In the genomic region with DNA sequence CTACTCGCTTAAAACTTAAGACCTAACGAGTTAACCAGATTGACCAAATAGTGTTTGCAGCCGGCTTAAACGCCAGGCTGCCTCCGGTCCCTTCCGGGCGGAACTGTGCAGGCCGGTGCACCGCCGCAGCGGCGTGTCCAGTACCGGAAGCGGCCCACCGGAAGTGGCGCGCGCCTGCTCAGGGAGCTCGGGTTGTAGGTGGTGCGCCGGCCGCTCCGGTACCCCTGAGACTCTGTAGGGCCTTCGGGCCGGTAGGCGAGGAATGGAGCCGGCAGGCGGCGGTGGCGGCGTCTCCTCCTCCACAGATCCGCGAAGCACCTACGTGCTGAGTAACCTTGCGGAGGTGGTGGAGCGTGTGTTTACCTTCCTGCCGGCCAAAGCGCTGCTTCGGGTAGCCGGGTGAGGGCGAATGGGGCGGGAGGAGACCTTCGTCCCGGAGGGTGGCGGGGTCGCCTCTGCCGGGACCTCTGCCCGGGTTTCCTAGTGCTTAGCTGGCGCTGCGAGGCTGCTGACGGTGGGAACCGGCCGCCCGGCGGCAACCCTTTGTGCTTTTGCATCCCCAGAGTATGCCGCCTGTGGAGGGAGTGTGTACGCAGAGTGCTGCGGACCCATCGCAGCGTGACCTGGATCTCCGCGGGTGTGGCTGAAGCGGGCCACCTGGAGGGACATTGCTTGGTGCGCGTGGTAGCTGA, we compare ENCODE assay signal across 8 mouse cellular contexts. TPM values are rescaled to one million over a fixed set of nuclear protein-coding genes. Genes with fewer than 3 reads are reported as not detected.
DNase-seq lines count a peak whose midpoint lies in the region; ATAC-seq lines count a peak whose summit lies in the region.

A gene (plus strand): TSS at position 136 of the 692 bp plus-strand sequence.

- ATAC-seq in megakaryocyte-erythroid progenitor cell, adult 5-6 weeks (replicated peaks; ENCODE audit: low FRiP score, low TSS enrichment, poor library complexity, severe bottlenecking), result peak; percentile 98

- intact Hi-C loops in gastrocnemius, postnatal 14 days (cut with DNase I; ENCODE audit: low total_unique reads), result no loop called here
- intact Hi-C loops in left cerebral cortex, postnatal 14 days (cut with DNase I), result loop anchor here (5.0 kb wide), 1 partner anchor 103 kb away; no protein-coding TSS in a partner anchor

- peak; percentile 93 for DNase-seq in adrenal gland, adult 2 months
- peak; percentile 91 for DNase-seq in embryo, embryonic 10.5 days (ENCODE audit: low spot score)
- DNase-seq in gastrocnemius, postnatal 14 days, result peak; percentile 91
- DNase-seq in induced T-regulatory cell, adult 2 months (ENCODE audit: low read depth), result peak; percentile 86
- DNase-seq in left cerebral cortex, postnatal 14 days (ENCODE audit: low spot score in 2 of 2), result peak; percentile 84 to 85
- peak; percentile 87 for DNase-seq in right cerebral cortex, postnatal 14 days
- DNase-seq in urinary bladder, postnatal 25 days (ENCODE audit: low spot score), result peak; percentile 85

RNA-seq across cellular contexts. Expression of the gene that starts here (rescaled TPM):
- 10 to 100 TPM; 32.5 to 40.3 TPM for total RNA-seq in adrenal gland, adult 2 months (2021)
- polyA plus RNA-seq in adrenal gland, adult 2 months (2012; rRNA removed), result 6.4 and 7.5 TPM in 2 replicates
- total RNA-seq in gastrocnemius, postnatal 14 days (2021), result 10 to 100 TPM; 18.5 to 21.1 TPM
- 10 to 100 TPM; 43.1 to 44.5 TPM for total RNA-seq in left cerebral cortex, postnatal 14 days (2021)
- 24.7 and 53.3 TPM in 2 replicates for total RNA-seq in megakaryocyte-erythroid progenitor cell, adult 5-6 weeks (2014; fragmentation: Nextera tagmentation)
- 37.1 and 38.1 TPM in 2 replicates for total RNA-seq in megakaryocyte-erythroid progenitor cell, adult 5-6 weeks (2017)

Comparison
In these comparisons a context has a peak if more than half of its experiments do, and no peak if none do; other contexts are left out.
1. Peak in every context shown above with its lines: DNase-seq and ATAC-seq.